Mouse (Mus musculus) kidney, adult 2 months (tissue): Measurements from ENCODE around the gene Noa1.

ENCODE experiments used
- CTCF ChIP-seq: fragments of 200-500 bp; conservative IDR thresholded peaks from 2 replicates; pipeline ENCODE4 v1.5.1; 2011; ENCODE audit warnings: low read depth, mild to moderate bottlenecking, control low read depth, low read length, moderate library complexity, mixed read lengths; ENCODE audit not compliant: insufficient read depth, insufficient read length
- POLR2A ChIP-seq: fragments of 200-500 bp; IDR thresholded peaks from one replicate; pipeline ENCODE4 v1.6.1; 2011; ENCODE audit warnings: low read depth, low read length, control low read depth

- TF ChIP-seq CTCF: no peak
- no peak for TF ChIP-seq POLR2A
Measured at GRCm38 (mm10) chr5:77266066-77266885, 43.6 kb downstream of the Noa1 start.
